Mouse (Mus musculus) erythroblast, embryonic 14.5 days (primary cell): ENCODE data around the gene Smyd3.

Source experiments
- GATA1 ChIP-seq: IDR thresholded peaks from 2 replicates; pipeline ENCODE4 v1.6.1; 2012; ENCODE audit warnings: low read length, inconsistent platforms, mixed read lengths
- TAL1 ChIP-seq: IDR thresholded peaks from 3 replicates; pipeline ENCODE4 v1.6.1; 2012; ENCODE audit warnings: low read length, inconsistent platforms, mixed read lengths

GRCm38 (mm10) chr1:178991470-178991869 is 526.4 kb downstream of the Smyd3 start:
- TF ChIP-seq GATA1 (no peak), TAL1 (no peak)
